ENCODE assay signal across 8 mouse cellular contexts in genomic region chr2:71530391-71531123, GRCm38 (mm10). TPM values are rescaled to one million over a fixed set of nuclear protein-coding genes. Genes with fewer than 3 reads are reported as not detected.
DNase-seq lines count a peak whose midpoint lies in the region; ATAC-seq and TF ChIP-seq lines count a peak whose summit lies in the region.

No protein-coding gene starts in this region.

- no peak overlapping the region for H3K9ac ChIP-seq in liver, embryonic 11.5 days (ENCODE audit: low read depth, low read length)

- 0 out of 2 replicates have a peak, but pooled peaks cover 6% of the 10 kb centered on the region for H3K4me1 ChIP-seq in liver, embryonic 11.5 days (replicated peaks; ENCODE audit: control insufficient read depth, insufficient read depth, low read length)
- H3K4me1 ChIP-seq in embryonic facial prominence, embryonic 10.5 days, result peaks cover 80% of the 10 kb centered on the region
- H3K4me1 ChIP-seq in olfactory bulb, adult 2 months (ENCODE audit: control insufficient read depth, insufficient read depth, low read length), result peaks cover 15% of the 10 kb centered on the region; the same call in 1 of the 2 replicates

- ATAC-seq in liver, embryonic 11.5 days (replicated peaks; ENCODE audit: low FRiP score), result no peak
- ATAC-seq in cerebellum, adult (ENCODE audit: insufficient number of reproducible peaks, low FRiP score, low TSS enrichment), result no peak

- H3K36me3 ChIP-seq in liver, embryonic 11.5 days (ENCODE audit: control insufficient read depth, insufficient read depth, low read length), result no peaks in the 10 kb centered on the region
- no peaks in the 10 kb centered on the region for H3K36me3 ChIP-seq in embryonic facial prominence, embryonic 10.5 days (replicated peaks)

- H3K4me2 ChIP-seq in liver, embryonic 11.5 days, result peak overlapping the region; percentile 91; the same call in 1 of the 2 replicates

- H3K4me3 ChIP-seq in liver, embryonic 11.5 days (ENCODE audit: low read depth, low read length), result peak overlapping the region; percentile 59; the same call in 1 of the 2 replicates
- H3K4me3 ChIP-seq in embryonic facial prominence, embryonic 10.5 days, result peak overlapping the region; percentile 65
- H3K4me3 ChIP-seq in olfactory bulb, adult 2 months (ENCODE audit: insufficient read depth, low read depth, low read length), result peak overlapping the region; percentile 56

- peak; percentile 41; the same call in 1 of the 2 replicates for TF ChIP-seq POLR2A in olfactory bulb, adult 2 months (IDR thresholded peaks at IDR 0.05; ENCODE audit: insufficient read depth, low read depth, low read length)

- H3K27ac ChIP-seq in liver, embryonic 11.5 days (ENCODE audit: low read depth, low read length), result no peak overlapping the region
- H3K27ac ChIP-seq in embryonic facial prominence, embryonic 10.5 days (replicated peaks), result peak overlapping the region; percentile 89
- H3K27ac ChIP-seq in olfactory bulb, adult 2 months (ENCODE audit: insufficient read depth, low read depth, low read length), result peak overlapping the region; percentile 99

- no peak for DNase-seq in liver, embryonic 11.5 days (ENCODE audit: low spot score)
- DNase-seq in liver, result no peak
- peak; percentile 62 for DNase-seq in embryonic facial prominence, embryonic 10.5 days (ENCODE audit: low spot score)
- peak; percentile 44 for DNase-seq in induced T-regulatory cell, adult 2 months (ENCODE audit: low read depth)
- DNase-seq in urinary bladder, postnatal 4 days (ENCODE audit: low spot score in 2 of 2), result no peak
- DNase-seq in adrenal gland, adult 8-10 months, result no peak

- no peaks in the 10 kb centered on the region for H3K9me3 ChIP-seq in liver, embryonic 11.5 days (ENCODE audit: control insufficient read depth, low read length)
- H3K9me3 ChIP-seq in embryonic facial prominence, embryonic 10.5 days, result no peaks in the 10 kb centered on the region

- TF ChIP-seq CTCF in olfactory bulb, adult 2 months (IDR thresholded peaks at IDR 0.05; ENCODE audit: insufficient read depth, low read depth, low read length), result no peak

- H3K27me3 ChIP-seq in liver, embryonic 11.5 days (replicated peaks; ENCODE audit: control insufficient read depth, insufficient read depth, low read length), result peaks cover 96% of the 10 kb centered on the region
- peaks cover 100% of the 10 kb centered on the region for H3K27me3 ChIP-seq in embryonic facial prominence, embryonic 10.5 days (replicated peaks; ENCODE audit: low read depth, poor library complexity, severe bottlenecking)

- 2% methylated on average over 34 of the region's 34 CpGs for WGBS in liver, embryonic 11.5 days
- under 1% methylated on average over 34 of the region's 34 CpGs for WGBS in embryonic facial prominence, embryonic 10.5 days
- 1% methylated on average over 34 of the region's 34 CpGs for WGBS in olfactory bulb, adult 2 months

RNA-seq across cellular contexts. Expression of gene Dlx1, which starts 2.6 kb away (rescaled TPM):
- 1.1 and 2.2 TPM in 2 replicates for polyA plus RNA-seq in liver, embryonic 11.5 days (2014; fragmentation: Nextera tagmentation; extraction: Ambion mirVana)
- 46.1 and 69.6 TPM in 2 replicates for polyA plus RNA-seq in embryonic facial prominence, embryonic 10.5 days (2016; fragmentation: Nextera tagmentation; extraction: Ambion mirVana)
- polyA plus RNA-seq in olfactory bulb, adult 2 months (2012; ENCODE audit: insufficient read depth, insufficient read length, low replicate concordance, missing spikeins), result 355 TPM in 1 of 2 replicates, not detected in the other
- total RNA-seq in adrenal gland, adult 8-10 months (2022), result under 1 TPM; 0.24 to 0.61 (median 0.42) TPM

RNA-seq across cellular contexts. Expression of gene Dlx2, which starts 16.0 kb away (rescaled TPM):
- 0.19 and 0.65 TPM in 2 replicates for polyA plus RNA-seq in liver, embryonic 11.5 days (2014; fragmentation: Nextera tagmentation; extraction: Ambion mirVana)
- 33.3 and 38.4 TPM in 2 replicates for polyA plus RNA-seq in embryonic facial prominence, embryonic 10.5 days (2016; fragmentation: Nextera tagmentation; extraction: Ambion mirVana)
- polyA plus RNA-seq in olfactory bulb, adult 2 months (2012; ENCODE audit: insufficient read depth, insufficient read length, low replicate concordance, missing spikeins), result not detected in 2 replicates
- total RNA-seq in adrenal gland, adult 8-10 months (2022), result under 1 TPM; 0.17 to 0.38 (median 0.19) TPM

Comparison
In these comparisons a context has a peak if more than half of its experiments do, and no peak if none do; other contexts are left out.
1. DNase-seq: peak in embryonic facial prominence, embryonic 10.5 days (single experiment) and induced T-regulatory cell, adult 2 months (single experiment); none in liver, embryonic 11.5 days (single experiment), liver (single experiment), urinary bladder, postnatal 4 days (0 of 2) and adrenal gland, adult 8-10 months (single experiment).
2. RNA of gene Dlx1, which starts 2.6 kb away (polyA plus RNA-seq): 355 TPM in olfactory bulb, adult 2 months and 46.1 to 69.6 TPM in embryonic facial prominence, embryonic 10.5 days; 1.1 to 2.2 TPM in liver, embryonic 11.5 days; every median in the first group is over 10 times any median in the second.
3. Peak in every context shown above with its lines, with median percentiles within 50 percentile points of each other: H3K4me3 ChIP-seq.